Mouse (Mus musculus) embryo, embryonic 10.5 days (tissue): ENCODE measurements around the gene Necab2.

Source experiments
- DNase-seq: peaks from one replicate; pipeline ENCODE4 v3.0.0-alpha.2; 2015; ENCODE audit warnings: low spot score

The Necab2 gene

GRCm38 (mm10) chr8:119452919-119453318, 6.4 kb downstream of the Necab2 start:
- DNase-seq, result no peak

DNA sequence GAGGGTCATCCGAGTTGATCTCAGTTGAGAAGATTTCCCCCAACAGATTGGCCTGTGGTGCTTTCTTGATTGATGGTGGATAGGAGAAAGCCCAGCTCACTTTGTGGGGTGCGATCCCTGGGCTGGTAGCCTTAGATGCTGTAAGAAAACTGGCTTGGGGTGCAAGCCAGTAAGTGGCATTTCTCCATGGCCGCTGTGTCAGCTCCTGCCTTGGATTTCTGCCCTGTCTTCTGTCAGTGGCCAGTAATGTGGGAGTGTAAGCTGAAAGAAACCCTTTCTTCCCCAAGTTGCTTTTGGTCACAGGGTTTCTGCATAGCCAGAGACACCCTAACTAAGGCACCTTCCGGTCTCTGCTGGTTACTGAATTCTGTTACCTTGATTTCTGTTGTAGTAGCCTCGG, 9.5 kb downstream of the Necab2 start:
- DNase-seq, result no peak

GRCm38 (mm10) chr8:119459724-119460123, 13.2 kb downstream of the Necab2 start:
- DNase-seq, result peak; percentile 48

DNA sequence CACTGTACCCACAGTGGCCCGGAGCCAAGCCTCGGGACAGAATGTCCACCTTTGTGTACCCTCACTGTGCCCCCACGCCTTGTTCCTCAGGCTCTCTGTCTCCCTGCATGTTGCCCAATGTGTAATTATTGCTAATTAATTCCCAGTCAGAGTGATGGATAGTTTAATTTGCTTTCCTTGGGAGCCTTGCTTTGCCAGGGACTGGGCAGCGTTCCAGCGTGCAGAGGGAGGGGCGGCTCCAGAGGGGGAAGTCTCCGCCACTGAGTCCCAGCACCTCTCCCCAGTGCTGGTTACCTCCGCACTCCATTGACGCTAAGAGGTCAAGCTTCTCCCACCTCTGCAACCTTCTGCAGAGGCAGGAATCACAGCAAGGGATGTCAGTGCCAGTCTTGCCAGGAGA, 14.8 kb downstream of the Necab2 start:
- no peak for DNase-seq

DNA sequence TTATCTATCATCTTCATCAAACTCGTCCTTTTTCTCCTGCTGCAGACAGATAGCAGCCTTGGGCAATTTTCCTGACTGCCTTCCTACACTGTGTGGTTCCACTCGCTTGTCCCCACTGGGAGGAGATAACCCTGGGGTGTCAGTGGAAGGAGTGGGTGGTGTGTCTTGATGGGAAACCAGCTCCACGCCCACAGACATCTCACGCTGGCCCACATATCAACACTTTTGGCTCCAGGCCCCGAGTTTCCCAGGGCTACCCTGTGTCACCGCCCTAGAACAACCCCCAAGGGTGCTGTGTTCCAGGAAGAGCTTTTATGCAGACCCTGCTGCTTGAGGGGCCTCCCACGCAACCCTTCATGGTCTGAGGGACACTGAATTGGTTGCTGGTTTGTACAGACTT, 17.2 kb downstream of the Necab2 start:
- no peak for DNase-seq

DNA sequence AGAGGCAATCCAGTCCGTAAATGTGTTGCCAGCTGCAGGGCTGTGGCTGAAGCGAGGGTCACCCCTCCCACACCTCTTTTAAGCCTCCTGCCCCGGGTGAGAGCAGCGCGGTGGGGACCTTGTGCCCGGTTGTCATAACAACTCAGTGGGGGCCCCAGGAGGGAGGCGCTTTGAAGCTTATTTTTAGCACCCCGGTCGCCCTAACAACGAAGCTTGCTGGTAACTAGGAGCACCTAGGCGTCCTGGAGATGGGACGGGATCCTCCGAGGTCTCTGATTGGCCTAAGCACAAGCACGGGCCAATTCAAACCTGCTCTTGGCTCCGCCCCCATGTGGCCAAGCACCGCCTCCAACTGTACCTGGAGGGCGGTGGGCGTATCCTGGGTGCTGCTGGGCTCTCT, 19.6 kb downstream of the Necab2 start:
- peak; percentile 61 for DNase-seq

- DNase-seq, result no peak
Measured at GRCm38 (mm10) chr8:119466794-119467193, 20.3 kb downstream of the Necab2 start.

GRCm38 (mm10) chr8:119468091-119468490, 21.6 kb downstream of the Necab2 start:
- no peak for DNase-seq

GRCm38 (mm10) chr8:119478684-119479083, 32.2 kb downstream of the Necab2 start:
- no peak for DNase-seq

- no peak for DNase-seq
Measured at GRCm38 (mm10) chr8:119484145-119484896, 37.8 kb downstream of the Necab2 start.

GRCm38 (mm10) chr8:119487093-119487492, 40.6 kb downstream of the Necab2 start:
- no peak for DNase-seq

- DNase-seq, result peak; percentile 38
Measured at GRCm38 (mm10) chr8:119496848-119497247, 50.3 kb downstream of the Necab2 start.

DNA sequence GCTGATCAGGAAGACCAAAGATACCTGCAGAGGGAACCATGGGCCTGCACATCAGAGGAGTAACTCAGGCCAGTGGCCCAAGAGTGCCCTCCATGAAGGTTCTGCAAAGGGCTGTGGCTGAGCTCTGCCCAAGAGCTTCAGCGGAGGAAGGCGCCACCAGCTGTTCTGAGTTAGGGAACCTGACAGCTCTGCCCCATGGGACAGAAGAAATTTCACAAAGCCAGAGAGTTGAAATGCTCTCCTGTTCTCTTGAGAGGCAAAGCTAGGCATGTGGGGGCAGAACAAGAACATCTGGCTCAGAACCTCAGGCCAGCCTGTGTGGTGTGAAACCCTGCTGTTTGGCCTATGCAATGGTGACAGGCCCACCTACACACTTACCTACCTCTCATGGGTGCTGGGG, 53.3 kb downstream of the Necab2 start:
- no peak for DNase-seq

GRCm38 (mm10) chr8:119501598-119501997, 55.1 kb downstream of the Necab2 start, which contains the start of gene Slc38a8:
Slc38a8 (minus strand) TSS chr8:119501698.
- DNase-seq, result no peak

- no peak for DNase-seq
Measured at GRCm38 (mm10) chr8:119502111-119502510, 55.6 kb downstream of the Necab2 start.

DNA sequence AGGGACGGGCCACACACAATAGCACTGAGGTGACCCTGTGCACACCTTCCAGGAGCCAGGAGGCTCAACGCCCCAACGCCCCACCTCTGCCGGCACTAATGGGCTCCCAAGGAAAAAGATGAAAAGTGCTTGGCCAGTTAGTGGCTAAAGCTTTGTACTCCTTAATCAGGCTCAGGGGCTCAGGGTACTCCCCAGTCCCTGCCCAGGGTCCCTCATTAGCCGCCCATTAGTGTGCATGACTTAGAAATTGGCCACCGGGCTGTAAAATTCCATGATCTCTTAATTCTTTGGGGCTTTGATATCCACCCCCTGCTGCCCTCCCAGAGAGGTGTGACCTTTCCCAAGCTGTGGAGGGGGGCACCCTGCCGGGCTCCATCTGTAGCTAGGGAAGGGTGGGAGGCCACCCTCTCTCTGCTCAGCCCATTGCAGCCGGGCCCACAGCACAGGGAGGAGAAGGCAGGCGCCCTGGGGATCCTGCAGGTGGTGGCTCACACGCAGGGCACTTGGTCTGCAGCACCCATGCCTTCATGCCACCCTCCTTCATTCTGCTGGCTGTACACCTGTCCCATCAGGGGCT, 56.8 kb downstream of the Necab2 start:
- DNase-seq, result no peak

DNA sequence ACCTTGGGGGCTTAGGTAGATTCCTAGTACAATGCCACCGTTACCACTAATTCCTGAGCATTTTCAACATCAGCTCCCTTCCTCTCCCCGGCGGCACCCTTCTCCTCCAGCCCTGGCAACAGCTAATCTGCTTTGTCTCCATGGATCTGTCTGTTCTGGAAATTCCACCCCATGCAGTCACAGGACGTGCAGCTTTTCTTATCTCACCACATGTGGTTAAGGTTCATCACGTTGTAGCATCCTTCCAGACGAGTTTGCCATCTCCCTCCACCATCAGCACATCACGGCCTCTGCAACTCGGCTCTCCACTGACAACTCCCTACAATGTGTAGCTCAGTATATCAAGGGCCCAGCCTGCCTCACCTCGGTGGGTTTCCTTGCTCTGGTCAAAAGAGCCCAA, 59.0 kb downstream of the Necab2 start:
- no peak for DNase-seq

DNA sequence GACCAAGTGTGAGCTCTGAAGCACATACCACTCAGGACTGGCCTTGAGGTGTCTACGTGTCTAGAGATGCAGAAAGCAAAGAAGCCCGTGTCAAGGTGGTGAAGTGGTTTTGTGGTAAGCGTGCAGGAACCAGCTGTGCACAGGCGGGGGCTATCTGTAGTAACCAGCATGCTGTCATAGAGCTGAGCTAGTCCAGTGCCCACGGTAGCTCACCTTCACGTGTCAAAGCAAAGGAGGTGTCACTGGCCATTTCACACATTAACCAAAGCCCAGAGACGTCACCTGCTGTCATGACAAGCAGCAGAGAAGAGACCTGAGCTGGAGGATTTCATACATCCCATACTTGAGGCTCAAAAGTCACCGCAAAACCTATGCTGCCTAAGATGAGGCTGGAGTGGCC, 59.6 kb downstream of the Necab2 start:
- no peak for DNase-seq

DNA sequence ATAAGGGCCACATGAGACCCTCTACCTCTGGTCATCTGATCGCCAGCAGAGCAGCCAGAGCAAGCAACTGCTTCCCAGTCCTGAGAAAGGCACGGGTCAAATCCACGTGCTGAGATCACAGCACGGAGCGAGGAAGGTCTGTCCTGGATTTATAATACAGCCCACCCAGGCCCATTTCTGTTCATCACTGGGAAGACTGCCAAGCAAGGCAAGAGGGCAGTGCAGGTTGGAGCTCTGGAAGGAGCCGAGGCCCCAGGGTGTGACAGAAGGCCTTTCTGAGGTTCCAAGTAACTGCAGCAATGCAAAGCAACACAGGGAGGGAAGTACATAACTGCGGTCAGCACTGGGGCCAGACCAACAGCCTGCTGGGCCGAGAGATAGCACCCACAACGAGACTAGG, 64.0 kb downstream of the Necab2 start:
- DNase-seq, result no peak

GRCm38 (mm10) chr8:119511722-119512121, 65.2 kb downstream of the Necab2 start:
- no peak for DNase-seq

GRCm38 (mm10) chr8:119513405-119513804, 66.9 kb downstream of the Necab2 start:
- no peak for DNase-seq

DNA sequence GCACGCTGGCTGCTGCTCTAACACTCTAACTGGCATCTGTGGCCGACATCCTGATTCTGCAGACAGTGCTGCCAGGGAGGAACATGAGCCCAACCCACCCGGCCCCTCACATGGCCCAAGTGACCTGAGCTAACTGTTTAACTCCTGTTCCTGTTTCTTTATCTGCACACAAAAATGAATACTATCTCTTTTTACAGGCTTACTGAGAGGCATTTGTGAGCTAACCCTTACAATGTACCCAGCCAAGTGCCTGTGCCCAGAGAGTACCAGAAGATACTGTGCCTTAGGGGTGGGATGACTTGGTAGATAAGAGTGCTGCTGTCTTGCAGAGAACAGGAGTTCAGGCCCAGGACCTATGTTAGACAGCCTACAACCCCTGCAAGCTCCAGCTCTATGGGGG, 68.4 kb downstream of the Necab2 start:
- no peak for DNase-seq

DNA sequence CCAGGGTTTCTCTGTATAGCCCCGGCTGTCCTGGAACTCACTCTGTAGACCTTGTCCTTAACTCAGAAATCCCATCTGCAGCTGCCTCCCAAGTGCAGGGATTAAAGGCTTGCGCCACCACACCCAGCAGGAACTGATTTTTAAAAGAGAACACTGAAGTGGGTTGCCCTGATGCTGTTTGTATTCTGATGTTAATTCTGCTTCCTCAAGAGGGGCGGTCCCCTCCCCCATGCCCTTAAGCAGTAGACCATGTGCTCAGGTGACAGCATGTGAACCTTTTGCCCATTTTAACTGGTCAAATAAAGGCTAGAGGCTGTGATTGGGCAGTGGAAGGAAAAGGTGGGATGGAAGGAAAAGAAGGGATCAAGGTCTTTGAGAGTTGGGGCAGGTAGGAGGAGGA, 69.2 kb downstream of the Necab2 start:
- no peak for DNase-seq

DNA sequence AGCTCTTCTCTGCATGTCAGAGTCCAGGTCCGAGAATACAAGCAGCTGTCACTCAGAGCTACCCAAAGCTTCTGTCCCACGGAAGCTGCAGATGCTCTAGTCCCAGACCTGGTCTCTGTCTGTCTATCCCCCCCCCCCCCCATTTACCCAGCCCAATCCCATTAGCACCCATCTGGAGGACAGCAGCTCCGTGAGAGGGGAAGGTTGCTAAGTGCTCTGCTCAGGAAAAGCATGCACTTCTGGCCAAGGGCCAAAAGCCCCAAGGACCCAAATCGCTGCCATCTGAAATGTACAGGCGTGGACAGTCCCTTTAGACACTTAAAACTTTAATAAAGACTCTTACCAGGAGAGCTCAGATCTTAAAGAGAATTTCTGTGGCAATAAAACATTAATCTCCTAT, 70.2 kb downstream of the Necab2 start:
- DNase-seq, result no peak
